ENCODE assay signal across 17 mouse cellular contexts in genomic region chr9:82884177-82884576, GRCm38 (mm10). TPM values are rescaled to one million over a fixed set of nuclear protein-coding genes. Genes with fewer than 3 reads are reported as not detected.
DNase-seq lines count a peak whose midpoint lies in the region; ATAC-seq and TF ChIP-seq lines count a peak whose summit lies in the region.
"Had no signal": no experiment of that assay in that cellular context is flagged by ENCODE, and none has a peak within 500 bp of the region (broad histone marks: within the 10 kb centered on the region; RNA-seq: fewer than 3 reads in every experiment).

No protein-coding gene starts in this region.

- peak; percentile 24 for DNase-seq in thymus, postnatal 0 days (ENCODE audit: low spot score)
- DNase-seq in thymus, postnatal 25 days: no peak
- DNase-seq in NIH3T3 (ENCODE audit: low read depth): peak; percentile 22
- DNase-seq in retina, postnatal 1 day: peak; percentile 37
- DNase-seq in urinary bladder, postnatal 14 days (ENCODE audit: low spot score): no peak
- no peak for DNase-seq in adrenal gland, postnatal 10 days
- DNase-seq: adrenal gland, postnatal 36 days; cerebellum, adult 8-10 months; kidney, postnatal 36 days had no signal

- no peaks in the 10 kb centered on the region for H3K27me3 ChIP-seq in intestine, postnatal 0 days (replicated peaks; ENCODE audit: control insufficient read depth, insufficient read depth, low read length)
- no peaks in the 10 kb centered on the region for H3K27me3 ChIP-seq in intestine, embryonic 16.5 days (replicated peaks; ENCODE audit: control insufficient read depth, insufficient read depth, low read length)
- H3K27me3 ChIP-seq: embryonic facial prominence, embryonic 13.5 days; forebrain, embryonic 15.5 days; megakaryocyte, embryonic 14.5 days; neural tube, embryonic 12.5 days had no signal

- peaks cover 35% of the 10 kb centered on the region for H3K36me3 ChIP-seq in intestine, postnatal 0 days (ENCODE audit: control insufficient read depth, insufficient read depth)
- H3K36me3 ChIP-seq in intestine, embryonic 16.5 days (ENCODE audit: control insufficient read depth, insufficient read depth, low read length): peaks cover 13% of the 10 kb centered on the region; the same call in 1 of the 2 replicates

- no peak overlapping the region for H3K4me3 ChIP-seq in intestine, postnatal 0 days (ENCODE audit: low read depth, low read length)
- no peak overlapping the region for H3K4me3 ChIP-seq in intestine, embryonic 16.5 days (ENCODE audit: low read length)
- H3K4me3 ChIP-seq: embryonic facial prominence, embryonic 13.5 days; forebrain, embryonic 15.5 days; megakaryocyte, embryonic 14.5 days; neural tube, embryonic 12.5 days had no signal

- no peaks in the 10 kb centered on the region for H3K9me3 ChIP-seq in intestine, postnatal 0 days (ENCODE audit: control insufficient read depth)
- H3K9me3 ChIP-seq in intestine, embryonic 16.5 days (ENCODE audit: control insufficient read depth, low read length): no peaks in the 10 kb centered on the region
- H3K9me3 ChIP-seq: embryonic facial prominence, embryonic 13.5 days; forebrain, embryonic 15.5 days; megakaryocyte, embryonic 14.5 days; neural tube, embryonic 12.5 days had no signal

- ATAC-seq in intestine, postnatal 0 days: no peak
- ATAC-seq in intestine, embryonic 16.5 days: no peak
- ATAC-seq: forebrain, embryonic 15.5 days; inflammation-experienced regulatory T-cells, adult 6 months had no signal

- H3K4me2 ChIP-seq in intestine, postnatal 0 days (replicated peaks; ENCODE audit: low read depth): no peak overlapping the region
- H3K4me2 ChIP-seq in intestine, embryonic 16.5 days (ENCODE audit: low read depth, low read length): no peak overlapping the region
- H3K4me2 ChIP-seq: embryonic facial prominence, embryonic 13.5 days; forebrain, embryonic 15.5 days; neural tube, embryonic 12.5 days had no signal

- peak; percentile 33; the same call in 1 of the 2 replicates for TF ChIP-seq CTCF in intestine, postnatal 0 days (IDR thresholded peaks at IDR 0.05; ENCODE audit: low read depth)

- H3K4me1 ChIP-seq in intestine, postnatal 0 days (replicated peaks; ENCODE audit: control insufficient read depth, insufficient read depth, low read length): no peaks in the 10 kb centered on the region
- no peaks in the 10 kb centered on the region for H3K4me1 ChIP-seq in intestine, embryonic 16.5 days (ENCODE audit: control insufficient read depth, insufficient read depth, low read length)
- H3K4me1 ChIP-seq: embryonic facial prominence, embryonic 13.5 days; forebrain, embryonic 15.5 days; megakaryocyte, embryonic 14.5 days; neural tube, embryonic 12.5 days had no signal

- H3K27ac ChIP-seq in intestine, postnatal 0 days (ENCODE audit: low read depth, low read length): no peak overlapping the region
- no peak overlapping the region for H3K27ac ChIP-seq in intestine, embryonic 16.5 days (ENCODE audit: low read length)
- H3K27ac ChIP-seq: embryonic facial prominence, embryonic 13.5 days; forebrain, embryonic 15.5 days; liver, embryonic 14.5 days; neural tube, embryonic 12.5 days had no signal

- no peak overlapping the region for H3K9ac ChIP-seq in intestine, postnatal 0 days (ENCODE audit: low read depth, low read length)
- H3K9ac ChIP-seq in intestine, embryonic 16.5 days (ENCODE audit: low read depth, low read length): no peak overlapping the region
- H3K9ac ChIP-seq: embryonic facial prominence, embryonic 13.5 days; forebrain, embryonic 15.5 days; liver, embryonic 14.5 days; neural tube, embryonic 12.5 days had no signal

RNA-seq across cellular contexts. Expression of gene Irak1bp1, which starts 54.8 kb away (rescaled TPM):
- polyA plus RNA-seq in intestine, postnatal 0 days (2015; fragmentation: Nextera tagmentation; extraction: Ambion mirVana): 7.7 and 9.1 TPM in 2 replicates
- 8.6 and 9.2 TPM in 2 replicates for polyA plus RNA-seq in intestine, embryonic 16.5 days (2015; fragmentation: Nextera tagmentation; extraction: Ambion mirVana)
- 8.5 and 8.7 TPM in 2 replicates for polyA plus RNA-seq in thymus, postnatal 0 days (2015; fragmentation: Nextera tagmentation; extraction: Ambion mirVana)
- total RNA-seq in adrenal gland, postnatal 10 days (2021): 1 to 10 TPM; 4.5 to 5.1 TPM

Comparison
In these comparisons a context has a peak if more than half of its experiments do, and no peak if none do; other contexts are left out.
1. DNase-seq: peak in thymus, postnatal 0 days (single experiment), NIH3T3 (single experiment) and retina, postnatal 1 day (single experiment); none in thymus, postnatal 25 days (single experiment), urinary bladder, postnatal 14 days (single experiment) and adrenal gland, postnatal 10 days (single experiment).